Mouse (Mus musculus): ENCODE results near the gene Upf3a. TPM values are rescaled to one million over a fixed set of nuclear protein-coding genes. Genes with fewer than 3 reads are reported as not detected.

Gene Upf3a
- polyA plus RNA-seq (2012; ENCODE audit: low replicate concordance) = 13.8 and 16.1 TPM in 2 replicates

DNA sequence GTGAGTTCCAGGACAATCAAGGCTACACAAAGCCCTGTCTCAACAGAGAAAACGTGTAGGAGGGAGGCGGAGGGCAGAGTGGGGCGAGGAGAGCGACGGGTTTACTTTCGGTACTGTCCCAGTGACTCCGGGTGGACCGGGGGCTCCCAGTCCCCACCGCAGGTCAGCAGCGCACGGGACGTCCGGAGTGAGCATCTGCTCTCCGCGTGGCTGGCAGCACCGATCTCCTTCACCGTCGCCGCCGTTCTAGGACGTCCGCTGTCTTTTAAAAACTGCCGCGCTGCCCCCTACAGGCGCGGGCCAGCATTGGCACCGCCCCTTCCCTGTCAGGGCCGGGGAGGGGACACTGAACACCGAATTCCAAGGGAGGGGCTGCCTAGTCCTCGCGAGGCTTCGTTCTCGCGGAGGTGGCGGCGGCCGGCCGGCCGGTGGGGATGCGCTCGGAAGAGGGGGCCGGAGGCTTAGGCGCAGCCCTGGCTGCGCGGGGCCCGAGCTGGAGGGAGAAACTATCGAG is at the start of gene Upf3a:
TSS of gene Upf3a (plus strand) at position 366 of the 514 bp plus-strand sequence.

DNA sequence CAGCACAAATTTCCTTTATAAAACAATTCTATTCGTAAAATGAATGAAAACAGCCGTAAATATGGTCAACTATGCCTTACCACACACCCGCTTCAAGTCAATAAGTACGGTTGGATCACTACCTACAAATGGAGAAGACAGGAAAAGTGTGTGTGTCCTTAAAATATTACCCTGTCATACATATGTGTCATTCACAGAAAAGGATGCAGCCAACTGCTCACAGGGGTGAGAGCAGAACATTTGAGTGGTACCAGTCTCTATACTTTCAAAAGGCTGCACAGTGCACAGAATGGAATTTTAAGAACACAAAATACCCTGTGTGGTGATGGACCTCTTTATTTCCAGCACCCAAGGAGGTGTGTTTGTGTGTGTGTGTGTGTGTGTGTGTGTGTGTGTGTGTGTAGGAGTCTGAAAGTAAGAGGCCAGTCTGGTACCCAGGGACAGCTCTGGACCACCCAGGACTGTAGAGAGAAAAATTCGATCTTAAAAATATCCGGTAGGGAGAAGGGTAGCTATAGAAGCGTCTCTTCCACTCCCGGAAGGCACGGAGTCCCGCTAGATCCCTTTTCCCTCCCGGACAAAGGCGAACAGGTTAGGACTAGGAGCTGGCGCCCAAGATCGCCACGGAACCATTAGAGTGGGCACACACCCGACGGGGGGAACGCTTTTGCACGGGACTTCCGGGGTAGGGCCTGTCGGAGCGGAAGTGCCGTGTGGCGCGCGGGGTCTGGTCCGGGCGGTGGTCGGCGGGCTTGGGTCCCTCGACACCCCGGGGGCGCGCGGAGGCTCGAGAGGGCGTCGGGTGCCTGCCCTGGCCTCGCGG is 28.2 kb upstream of the Upf3a start, which contains the start of gene Cdc16:
TSS of gene Cdc16 (plus strand) at position 695 of the 823 bp plus-strand sequence.

DNA sequence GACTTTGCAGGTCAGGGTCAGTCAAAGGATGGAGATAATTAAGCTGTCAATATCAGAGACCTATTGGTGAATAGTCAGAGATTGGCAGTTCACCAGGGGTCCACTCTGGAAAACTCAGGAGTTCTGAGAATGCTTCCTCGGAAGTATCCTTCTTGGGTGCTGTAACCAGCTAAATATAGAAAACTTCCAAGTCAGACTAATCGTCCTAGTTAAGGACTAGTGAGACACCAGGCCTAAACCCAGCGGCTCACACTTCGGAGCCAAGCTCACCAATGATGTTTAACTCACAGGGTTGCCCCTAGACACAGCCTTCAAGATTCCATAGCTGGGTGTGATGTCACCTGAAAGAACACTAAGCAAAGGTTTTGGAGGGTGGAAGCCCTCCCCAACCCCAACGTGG is 52.9 kb downstream of the Upf3a start, which contains the start of gene AF366264:
TSS of gene AF366264 (minus strand) at position 101 of the 400 bp plus-strand sequence.

Other genes with a start within 250 kb of the Upf3a start
- 0.14 and 0.50 TPM in 2 replicates for gene 1700029H14Rik, start 223.2 kb upstream of the Upf3a start, polyA plus RNA-seq (2012; ENCODE audit: low replicate concordance)
- 17.3 and 20.8 TPM in 2 replicates for gene Rasa3, start 108.0 kb upstream of the Upf3a start, polyA plus RNA-seq (2012; ENCODE audit: low replicate concordance)
- gene Cfap97d2, start 79.7 kb upstream of the Upf3a start, polyA plus RNA-seq (2012; ENCODE audit: low replicate concordance) = not detected in 2 replicates
- gene Cdc16, start 27.9 kb upstream of the Upf3a start, polyA plus RNA-seq (2012; ENCODE audit: low replicate concordance) = 14.0 and 18.1 TPM in 2 replicates
- not detected in 2 replicates for gene AF366264, start 52.8 kb downstream of the Upf3a start, polyA plus RNA-seq (2012; ENCODE audit: low replicate concordance)
- 7.4 and 22.4 TPM in 2 replicates for gene Champ1, start 84.0 kb downstream of the Upf3a start, polyA plus RNA-seq (2012; ENCODE audit: low replicate concordance)
- gene Coprs, start 104.7 kb downstream of the Upf3a start, polyA plus RNA-seq (2012; ENCODE audit: low replicate concordance) = 1.9 and 4.7 TPM in 2 replicates